Mouse (Mus musculus) midbrain, postnatal 0 days (tissue): ENCODE results near the gene Apol10a. TPM values are rescaled to one million over a fixed set of nuclear protein-coding genes. Genes with fewer than 3 reads are reported as not detected.
"Not testable (repeated sequence)": the region's sequence is repeated elsewhere in the genome, so short reads cannot be mapped to it uniquely, and the experiment has no call there.

Source experiments
- ATAC-seq: fragments of 200-750 bp; cut with Nextera tagmentation; 2 replicates; pipeline ENCODE4 v1.8.0; 2017; ENCODE audit warnings: moderate number of reproducible peaks, mild to moderate bottlenecking, moderate TSS enrichment, moderate library complexity; ENCODE audit not compliant: low FRiP score
- DNase-seq: peaks from one replicate; pipeline ENCODE4 v3.0.0-alpha.2; 2015; ENCODE audit warnings: low spot score
- H3K27ac ChIP-seq: fragments of 300-500 bp; sonication (generic); 2 replicates; pipeline ENCODE4 v1.5.1; 2014; ENCODE audit warnings: low read depth, mild to moderate bottlenecking, low read length, mixed read lengths
- H3K27me3 ChIP-seq: fragments of 300-500 bp; sonication (generic); 2 replicates; pipeline ENCODE4 v1.6.1; 2014; ENCODE audit warnings: low read length, control low read depth, mixed read lengths; ENCODE audit not compliant: insufficient read depth
- H3K36me3 ChIP-seq: fragments of 300-500 bp; sonication (generic); 2 replicates; pipeline ENCODE4 v1.6.1; 2014; ENCODE audit warnings: low read length, control low read depth, mixed read lengths; ENCODE audit not compliant: insufficient read depth
- H3K4me1 ChIP-seq: fragments of 300-500 bp; sonication (generic); 2 replicates; pipeline ENCODE4 v1.6.1; 2014; ENCODE audit warnings: mild to moderate bottlenecking, control low read depth, antibody characterized with exemption, low read length, mixed read lengths; ENCODE audit not compliant: insufficient read depth
- H3K4me2 ChIP-seq: fragments of 300-500 bp; sonication (generic); 2 replicates; pipeline ENCODE4 v1.6.1; 2014; ENCODE audit warnings: low read depth, mild to moderate bottlenecking, low read length, mixed read lengths; ENCODE audit not compliant: poor library complexity, severe bottlenecking
- H3K4me3 ChIP-seq: fragments of 300-500 bp; sonication (generic); 2 replicates; pipeline ENCODE4 v1.5.1; 2014; ENCODE audit warnings: low read depth, mild to moderate bottlenecking, low read length, moderate library complexity
- H3K9ac ChIP-seq: fragments of 300-500 bp; sonication (generic); replicated peaks from 2 replicates; pipeline ENCODE4 v1.6.1; 2014; ENCODE audit warnings: mild to moderate bottlenecking, low read length, moderate library complexity, mixed read lengths; ENCODE audit not compliant: poor library complexity, severe bottlenecking
- H3K9me3 ChIP-seq: fragments of 300-500 bp; sonication (generic); 2 replicates; pipeline ENCODE4 v1.6.1; 2016; ENCODE audit warnings: low read length, control low read depth
- CTCF ChIP-seq: IDR thresholded peaks from 2 replicates; pipeline ENCODE4 v1.5.1; 2016; ENCODE audit warnings: antibody characterized with exemption, mild to moderate bottlenecking
- WGBS: fragments of 180-500 bp; shearing (Covaris S2); extraction: QIAGEN DNeasy Blood & Tissue Kit; methylation state at CpG from one replicate; pipeline ENCODE4 v1.1.7; 2014; 5-methylcytosine and 5-hydroxymethylcytosine counted together
- polyA plus RNA-seq: library from polyadenylated mRNA; unstranded; fragments of >200 nt; fragmentation: Nextera tagmentation; extraction: Ambion mirVana; gene quantifications from 2 replicates; pipeline ENCODE4 v1.2.1, GENCODE M21; 2015
- total RNA-seq: library from RNA; depleted of rRNA; stranded (reverse); fragments of >200 nt; gene quantifications from 2 replicates; pipeline ENCODE4 v1.2.3, GENCODE M21; 2014; rRNA removed

Gene Apol10a
- total RNA-seq (not detected in 2 replicates), polyA plus RNA-seq (not detected in 2 replicates)

DNA sequence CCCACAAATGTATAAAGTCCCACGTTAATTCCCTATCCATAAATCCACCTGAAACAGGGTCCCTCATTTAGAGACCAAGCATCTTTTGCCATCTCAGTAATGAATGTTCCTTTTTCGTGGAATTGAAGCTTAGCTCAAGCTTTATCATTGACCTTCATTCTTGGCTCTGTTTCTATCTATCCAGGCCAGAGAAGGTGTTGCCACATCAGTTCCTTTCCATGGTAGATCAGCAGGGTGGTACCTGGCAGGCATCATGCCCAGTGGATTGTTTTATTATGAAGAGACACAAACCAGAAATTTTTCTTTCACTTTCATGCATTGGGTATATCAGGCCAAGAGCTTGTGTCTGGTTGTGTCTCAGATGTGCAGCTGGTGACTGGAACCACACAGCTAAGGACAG lies at the start of gene Apol10a:
Gene Apol10a (plus strand): TSS at position 355 of the 400 bp plus-strand sequence.
- 79% methylated on average over 2 of the region's 2 CpGs for WGBS
- not testable (repeated sequence) for ATAC-seq, H3K9me3 ChIP-seq, H3K4me3 ChIP-seq, H3K36me3 ChIP-seq, H3K4me2 ChIP-seq, H3K4me1 ChIP-seq, DNase-seq, H3K27me3 ChIP-seq, H3K27ac ChIP-seq, H3K9ac ChIP-seq

DNA sequence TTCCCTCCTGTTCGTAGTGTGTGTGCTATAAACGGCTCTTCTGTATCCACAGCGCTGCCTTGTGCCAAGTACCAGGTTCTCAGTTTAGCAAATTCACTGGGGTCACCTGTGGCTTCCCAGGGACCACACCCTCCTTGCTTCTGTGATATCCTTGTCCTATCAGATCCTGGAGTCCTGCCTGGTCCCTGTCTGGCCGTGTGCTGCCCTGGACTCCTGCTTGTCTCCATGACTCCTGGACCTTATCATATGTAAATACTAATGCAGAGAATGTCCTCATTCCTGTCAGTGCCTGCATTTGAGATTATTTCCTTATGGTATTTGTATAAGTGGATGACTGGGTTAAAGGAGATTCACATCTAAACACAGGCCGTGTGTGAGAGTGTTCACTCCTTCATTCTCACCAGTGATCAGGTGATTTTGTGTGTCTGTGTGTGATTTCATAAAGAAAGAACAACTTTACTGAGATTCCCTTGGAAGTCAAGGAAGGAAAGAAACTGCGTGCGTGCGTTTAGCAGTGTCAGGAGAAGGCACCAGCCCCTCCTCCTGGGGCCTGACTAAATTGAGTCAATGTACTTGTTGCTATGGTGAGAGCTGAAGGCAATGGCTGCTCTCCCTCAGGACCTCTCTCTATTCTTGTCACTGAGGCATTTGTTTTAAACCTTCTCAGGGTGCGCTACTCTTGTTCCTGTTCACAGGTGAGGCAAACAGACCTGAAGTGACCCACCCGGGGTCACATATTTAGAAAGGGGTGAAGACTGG lies 48.0 kb upstream of the Apol10a start:
- not testable (repeated sequence) for DNase-seq, ATAC-seq, H3K27ac ChIP-seq, H3K9me3 ChIP-seq, H3K27me3 ChIP-seq, H3K4me1 ChIP-seq, H3K4me2 ChIP-seq, H3K36me3 ChIP-seq, H3K4me3 ChIP-seq, H3K9ac ChIP-seq
- 63% methylated on average over 8 of the region's 10 CpGs for WGBS

DNA sequence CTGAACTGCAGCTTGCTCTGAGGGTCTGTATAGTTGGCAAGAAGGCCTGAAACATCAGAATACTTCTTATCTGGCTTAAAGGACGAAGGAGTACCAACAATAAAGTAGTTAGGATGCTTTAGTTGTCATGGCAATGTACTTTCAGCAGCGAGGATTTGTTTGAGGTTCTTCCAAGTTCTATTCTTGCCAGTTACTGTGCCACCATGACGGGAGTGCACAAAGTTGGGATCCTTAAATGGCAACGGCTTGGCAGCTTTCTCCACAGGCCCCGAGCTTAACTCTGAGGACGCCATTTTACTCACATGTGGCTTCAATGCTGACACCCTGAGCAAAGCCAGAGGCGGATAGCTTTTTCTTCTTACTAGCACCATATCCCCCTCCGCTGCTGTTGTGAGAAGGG lies 32.1 kb upstream of the Apol10a start:
- H3K4me2 ChIP-seq, ATAC-seq, H3K9me3 ChIP-seq, H3K9ac ChIP-seq, H3K36me3 ChIP-seq, H3K4me3 ChIP-seq, H3K27ac ChIP-seq, H3K27me3 ChIP-seq, H3K4me1 ChIP-seq: not testable (repeated sequence)
- 50% methylated on average over 8 of the region's 8 CpGs for WGBS
- DNase-seq: peak; percentile 19

DNA sequence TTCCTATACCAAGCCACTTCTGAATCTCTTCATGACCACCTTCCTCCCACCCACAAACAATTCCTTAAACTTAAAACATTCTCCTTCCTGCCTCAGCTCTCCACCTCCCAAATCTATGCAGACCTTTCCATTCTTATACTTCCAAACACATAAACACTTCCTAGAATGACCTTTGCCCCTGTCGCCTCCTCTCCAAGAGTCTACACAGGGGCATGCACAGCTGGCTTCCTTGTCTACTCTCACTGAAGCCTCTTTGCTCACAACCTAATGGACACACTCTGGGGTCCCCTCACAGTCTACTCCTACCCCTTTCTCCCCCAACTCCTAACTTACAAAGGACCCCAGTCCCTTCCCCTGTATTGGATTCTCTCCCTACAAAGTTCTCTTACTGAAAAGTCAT lies 31.2 kb upstream of the Apol10a start:
- not testable (repeated sequence) for H3K4me2 ChIP-seq, H3K4me1 ChIP-seq, H3K9me3 ChIP-seq, ATAC-seq, H3K27ac ChIP-seq, DNase-seq, H3K9ac ChIP-seq, H3K4me3 ChIP-seq, H3K27me3 ChIP-seq, H3K36me3 ChIP-seq
- 89% methylated on average over 1 of the region's 1 CpGs for WGBS

DNA sequence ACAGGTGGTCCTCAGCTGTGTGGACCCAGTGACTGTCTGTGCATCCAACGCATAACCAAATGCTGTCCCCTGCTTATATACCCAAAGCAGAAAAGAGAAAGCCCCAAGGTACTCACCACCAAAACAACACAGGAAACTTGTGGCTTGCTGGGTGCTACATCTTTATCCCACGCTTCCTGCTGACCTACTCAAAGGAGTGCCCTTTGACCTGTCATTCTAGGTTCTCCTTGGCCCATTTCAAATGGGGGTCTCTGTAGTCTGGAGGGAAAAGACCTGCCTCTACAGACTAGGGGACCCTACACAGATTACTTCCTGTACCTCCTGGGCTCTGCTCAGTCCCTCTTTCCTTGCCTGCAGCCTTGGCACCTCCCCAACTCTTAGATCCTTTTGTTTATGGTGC lies 29.5 kb upstream of the Apol10a start, which contains the start of gene Apol7b:
Gene Apol7b (minus strand): TSS at position 101 of the 400 bp plus-strand sequence.
- not testable (repeated sequence) for H3K27me3 ChIP-seq

DNA sequence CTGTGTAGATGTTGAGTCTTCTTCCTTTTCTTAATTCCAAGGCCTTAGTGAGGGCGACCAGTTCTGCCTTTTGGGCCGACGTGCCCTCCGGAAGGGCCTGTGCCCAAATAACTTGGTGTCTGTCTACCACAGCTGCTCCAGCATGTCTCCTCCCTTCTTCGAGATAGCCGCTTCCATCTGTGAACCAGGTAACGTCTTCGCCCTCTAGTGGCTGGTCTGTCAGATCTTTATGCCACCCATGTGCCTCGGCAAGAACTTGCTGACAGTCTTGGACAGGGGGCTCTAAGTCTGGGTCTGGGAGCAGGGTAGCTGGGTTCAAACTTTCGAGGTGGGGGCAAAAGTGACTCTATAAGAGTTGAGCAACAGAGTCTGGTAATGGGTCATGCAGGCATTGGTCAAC lies 26.9 kb upstream of the Apol10a start:
- 62% methylated on average over 10 of the region's 10 CpGs for WGBS
- not testable (repeated sequence) for H3K4me1 ChIP-seq, ATAC-seq, H3K4me3 ChIP-seq, H3K9ac ChIP-seq, H3K36me3 ChIP-seq, H3K4me2 ChIP-seq, H3K27me3 ChIP-seq, DNase-seq, H3K9me3 ChIP-seq, H3K27ac ChIP-seq
- TF ChIP-seq CTCF: peak; percentile 4; the same call in 1 of the 2 replicates

More for the DNA sequence above, 29.5 kb upstream of the Apol10a start, which contains the start of gene Apol7b:
- not testable (repeated sequence) for ATAC-seq, H3K4me1 ChIP-seq, H3K36me3 ChIP-seq, H3K4me3 ChIP-seq, H3K4me2 ChIP-seq, DNase-seq, H3K9me3 ChIP-seq, H3K27ac ChIP-seq, H3K9ac ChIP-seq
- WGBS: 87% methylated on average over 2 of the region's 2 CpGs

DNA sequence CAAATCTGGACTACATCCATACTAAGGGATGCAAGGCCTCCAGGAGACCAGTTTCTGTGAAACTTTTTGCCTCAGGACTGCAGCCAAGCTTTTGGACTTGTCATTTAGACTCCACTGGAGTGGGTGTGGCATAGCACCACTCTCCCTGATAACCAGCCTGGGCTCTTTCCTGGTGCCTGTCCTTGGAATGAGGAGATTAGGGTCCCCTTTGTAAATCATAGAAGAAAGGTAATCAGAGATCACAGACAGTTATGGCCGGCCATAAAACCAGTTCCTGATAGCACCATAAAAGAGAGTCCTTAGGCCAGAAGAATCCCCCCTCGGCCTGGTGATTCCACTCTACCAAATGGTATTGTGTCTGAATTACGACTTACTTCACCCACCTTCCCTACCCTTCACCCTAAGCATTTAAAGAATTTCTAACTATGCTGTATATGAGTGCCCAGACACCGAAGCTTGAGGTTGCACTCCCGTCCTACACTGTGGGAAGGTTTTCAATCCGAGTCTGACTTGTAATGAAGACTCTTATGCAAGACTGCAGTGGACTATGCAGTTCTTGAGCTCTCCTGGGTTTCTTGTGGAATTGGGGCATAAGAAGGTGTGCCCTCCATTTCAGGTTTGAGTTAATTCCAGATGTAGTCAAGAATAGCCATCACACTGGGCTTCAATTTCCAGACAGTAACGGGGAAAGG lies 2.0 kb upstream of the Apol10a start:
- not testable (repeated sequence) for H3K4me1 ChIP-seq, DNase-seq, H3K4me3 ChIP-seq, H3K9ac ChIP-seq, H3K36me3 ChIP-seq, H3K27me3 ChIP-seq, H3K4me2 ChIP-seq, H3K27ac ChIP-seq, ATAC-seq, H3K9me3 ChIP-seq
- WGBS: 89% methylated on average over 7 of the region's 7 CpGs
